Mouse (Mus musculus) ES-E14 (cell line): ENCODE results near the gene Ccdc3.

ENCODE experiments used
- HCFC1 ChIP-seq: IDR thresholded peaks from 2 replicates; pipeline ENCODE4 v1.6.1; 2012; ENCODE audit warnings: low read length, inconsistent platforms, borderline replicate concordance; ENCODE audit not compliant: insufficient read depth
- MAFK ChIP-seq: IDR thresholded peaks from 2 replicates; pipeline ENCODE4 v1.6.1; 2014; ENCODE audit warnings: mild to moderate bottlenecking, low read depth, low read length, inconsistent platforms; ENCODE audit not compliant: insufficient read depth
- ZC3H11A ChIP-seq: IDR thresholded peaks from 2 replicates; pipeline ENCODE4 v1.6.1; 2012; ENCODE audit warnings: low read depth, mild to moderate bottlenecking, inconsistent platforms, low read length, borderline replicate concordance
- ZNF384 ChIP-seq: IDR thresholded peaks from 2 replicates; pipeline ENCODE4 v1.6.1; 2012; ENCODE audit warnings: low read depth, low read length, inconsistent platforms

- TF ChIP-seq ZC3H11A = no peak
- no peak for TF ChIP-seq HCFC1
- no peak for TF ChIP-seq ZNF384
- no peak for TF ChIP-seq MAFK
These were observed 35.8 kb upstream of the Ccdc3 start for GRCm38 (mm10) chr2:5101743-5102245.
